Mouse (Mus musculus) forebrain, embryonic 16.5 days (tissue): Measurements from ENCODE around the gene Usp45. TPM values are rescaled to one million over a fixed set of nuclear protein-coding genes. Genes with fewer than 3 reads are reported as not detected.

ENCODE experiments used
- ATAC-seq: fragments of 200-750 bp; cut with Nextera tagmentation; 2 replicates; pipeline ENCODE4 v1.8.0; 2017; ENCODE audit warnings: mild to moderate bottlenecking, moderate library complexity
- H3K27ac ChIP-seq: fragments of 300-500 bp; sonication (generic); 2 replicates; pipeline ENCODE4 v1.5.1; 2014; ENCODE audit warnings: low read length, control low read depth
- H3K27me3 ChIP-seq: fragments of 300-500 bp; sonication (generic); replicated peaks from 2 replicates; pipeline ENCODE4 v1.6.1; 2014; ENCODE audit warnings: low read length; ENCODE audit not compliant: control insufficient read depth, insufficient read depth
- H3K36me3 ChIP-seq: fragments of 300-500 bp; sonication (generic); 2 replicates; pipeline ENCODE4 v1.6.1; 2014; ENCODE audit not compliant: control insufficient read depth, insufficient read depth
- H3K4me1 ChIP-seq: fragments of 300-500 bp; sonication (generic); replicated peaks from 2 replicates; pipeline ENCODE4 v1.6.1; 2014; ENCODE audit warnings: low read length; ENCODE audit not compliant: control insufficient read depth, insufficient read depth
- H3K4me2 ChIP-seq: fragments of 300-500 bp; sonication (generic); 2 replicates; pipeline ENCODE4 v1.6.1; 2014; ENCODE audit warnings: mild to moderate bottlenecking, low read length, control low read depth
- H3K4me3 ChIP-seq: fragments of 300-500 bp; sonication (generic); replicated peaks from 2 replicates; pipeline ENCODE4 v1.5.1; 2014; ENCODE audit warnings: mild to moderate bottlenecking, low read length, control low read depth
- H3K9ac ChIP-seq: fragments of 300-500 bp; sonication (generic); replicated peaks from 2 replicates; pipeline ENCODE4 v1.6.1; 2014; ENCODE audit warnings: low read depth, low read length, control low read depth
- H3K9me3 ChIP-seq: fragments of 300-500 bp; sonication (generic); 2 replicates; pipeline ENCODE4 v1.6.1; 2016; ENCODE audit warnings: low read length; ENCODE audit not compliant: control insufficient read depth
- WGBS: fragments of 180-500 bp; shearing (Covaris S2); extraction: QIAGEN DNeasy Blood & Tissue Kit; methylation state at CpG from one replicate; pipeline ENCODE4 v1.1.7; 2014; 5-methylcytosine and 5-hydroxymethylcytosine counted together
- polyA plus RNA-seq: library from polyadenylated mRNA; unstranded; fragments of >200 nt; fragmentation: Nextera tagmentation; extraction: Ambion mirVana; gene quantifications from 2 replicates; pipeline ENCODE4 v1.2.1, GENCODE M21; 2015

Gene Usp45
- polyA plus RNA-seq, 1 experiment from 2014 or later, result 10.1 TPM

DNA sequence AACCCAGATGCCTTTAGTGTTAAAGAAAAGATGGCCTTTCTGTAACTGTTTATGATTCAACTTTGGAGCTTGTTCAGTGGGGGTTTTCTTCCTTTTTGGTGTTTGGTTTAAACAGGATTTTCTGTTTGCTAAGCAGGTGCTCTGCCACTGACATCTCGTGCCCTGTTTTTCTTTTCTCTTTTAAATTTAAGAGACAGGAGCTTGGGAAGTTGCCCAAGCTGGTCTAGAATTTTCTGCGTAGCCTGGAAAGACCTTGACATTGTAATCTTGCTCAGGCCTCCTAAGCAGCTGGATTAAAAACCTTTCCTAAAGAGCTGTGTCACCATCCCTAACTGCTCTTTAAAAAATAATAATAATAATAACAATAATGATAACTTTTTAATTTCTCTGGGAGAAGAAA lies 59.7 kb downstream of the Usp45 start:
- Histone ChIP-seq H3K9ac (no peak overlapping the region), H3K4me1 (no peaks in the 10 kb centered on the region), H3K36me3 (peaks cover 13% of the 10 kb centered on the region), H3K4me3 (no peak overlapping the region), H3K27me3 (no peaks in the 10 kb centered on the region), H3K27ac (no peak overlapping the region), H3K9me3 (no peaks in the 10 kb centered on the region), H3K4me2 (no peak overlapping the region)
- 72% methylated on average over 2 of the region's 2 CpGs for WGBS
- no peak for ATAC-seq

DNA sequence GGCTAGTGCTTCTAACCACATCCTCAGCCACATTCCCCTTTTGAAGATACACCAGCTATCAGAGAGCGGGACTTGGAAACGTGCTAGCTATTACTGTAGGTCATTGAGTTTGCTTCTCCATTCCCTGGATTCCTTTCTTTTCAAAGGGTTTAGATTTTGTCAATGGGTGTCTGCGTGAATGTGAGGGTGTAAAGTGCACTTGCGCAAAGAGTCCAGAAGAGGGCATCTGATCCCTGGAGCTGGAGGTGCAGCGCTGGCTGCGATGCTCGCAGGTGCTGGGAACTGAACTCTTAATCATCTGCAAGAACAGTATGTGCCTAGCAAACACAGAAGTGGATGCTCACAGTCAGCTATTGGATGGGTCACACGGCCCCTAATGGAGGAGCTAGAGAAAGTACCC lies 65.9 kb downstream of the Usp45 start:
- H3K9me3 ChIP-seq, result no peaks in the 10 kb centered on the region
- no peak overlapping the region for H3K4me3 ChIP-seq
- H3K4me1 ChIP-seq, result no peaks in the 10 kb centered on the region
- H3K27ac ChIP-seq, result no peak overlapping the region
- no peak for ATAC-seq
- WGBS, result 92% methylated on average over 8 of the region's 8 CpGs
- peaks cover 5% of the 10 kb centered on the region for H3K36me3 ChIP-seq
- no peak overlapping the region for H3K9ac ChIP-seq
- H3K4me2 ChIP-seq, result no peak overlapping the region
- no peaks in the 10 kb centered on the region for H3K27me3 ChIP-seq

DNA sequence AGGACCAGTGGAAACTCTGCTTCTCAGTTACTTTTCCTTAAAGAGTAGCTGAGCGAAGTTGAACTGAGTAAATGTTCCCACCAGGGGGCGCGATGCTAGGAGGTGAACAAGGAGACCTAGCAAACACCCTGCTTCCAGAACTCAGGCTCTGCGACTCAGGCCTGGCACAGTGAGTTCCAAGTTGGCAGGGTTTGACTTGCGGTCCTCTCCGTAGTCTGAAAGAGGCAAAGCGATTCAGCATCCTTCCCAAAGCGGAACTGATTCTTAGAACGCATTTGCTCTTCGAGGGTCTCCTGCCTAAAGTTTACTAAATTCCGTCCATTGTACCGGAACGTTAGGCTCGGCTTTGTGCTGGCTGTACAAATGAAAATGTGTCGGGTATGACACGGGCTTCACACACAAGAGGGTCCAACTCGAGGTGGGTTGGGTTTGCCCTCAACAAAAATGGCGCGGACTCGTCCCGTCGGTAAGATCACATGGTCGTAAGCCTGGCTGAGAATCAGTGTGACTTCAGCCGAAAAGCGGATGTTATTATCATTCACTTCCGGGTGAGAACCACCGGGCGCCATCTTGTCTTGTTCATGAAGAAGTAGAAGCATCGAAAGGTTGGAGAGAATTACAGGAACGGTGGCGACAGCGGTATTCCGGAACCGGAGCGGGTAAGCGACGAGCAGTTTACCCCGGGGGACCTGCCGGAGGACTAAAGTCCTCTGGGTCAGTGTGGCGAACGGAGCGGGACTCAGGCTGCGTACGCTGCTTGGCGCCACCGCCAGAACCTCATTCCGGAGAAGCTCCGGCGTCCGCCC lies 80.7 kb downstream of the Usp45 start, which contains the start of gene Pnisr:
TSS of gene Pnisr (plus strand) at position 103 of the 806 bp plus-strand sequence.
- peaks cover 21% of the 10 kb centered on the region for H3K4me1 ChIP-seq
- under 1% methylated on average over 50 of the region's 50 CpGs for WGBS
- no peaks in the 10 kb centered on the region for H3K36me3 ChIP-seq
- H3K27me3 ChIP-seq, result no peaks in the 10 kb centered on the region
- peak within 1 kb of the TSS; percentile 59 for H3K4me2 ChIP-seq
- no peaks in the 10 kb centered on the region for H3K9me3 ChIP-seq
- peak within 1 kb of the TSS; percentile 99 for H3K27ac ChIP-seq
- ATAC-seq, result peak; percentile 98
- H3K4me3 ChIP-seq, result peak within 1 kb of the TSS; percentile 99
- H3K9ac ChIP-seq, result peak within 1 kb of the TSS; percentile 98

DNA sequence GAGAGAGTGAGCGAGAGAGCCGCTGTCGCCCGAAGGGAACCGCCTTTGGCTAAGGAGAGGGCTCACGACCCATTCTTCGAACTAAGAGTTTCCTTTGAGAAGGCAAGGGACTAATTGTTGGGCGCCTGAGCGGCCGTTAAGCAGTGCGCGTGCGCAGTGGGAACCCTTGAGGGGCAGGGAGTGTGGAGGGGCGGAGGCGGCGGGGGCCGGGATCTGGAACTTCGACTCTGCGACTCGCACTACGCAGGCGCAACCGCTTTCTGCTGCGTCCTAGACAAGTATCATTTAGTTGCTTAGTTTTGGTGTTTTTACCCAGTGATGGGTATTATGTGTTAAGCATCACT lies 81.3 kb downstream of the Usp45 start:
- H3K36me3 ChIP-seq, result no peaks in the 10 kb centered on the region
- peaks cover 21% of the 10 kb centered on the region for H3K4me1 ChIP-seq
- H3K4me2 ChIP-seq, result peak overlapping the region; percentile 59
- H3K27me3 ChIP-seq, result no peaks in the 10 kb centered on the region
- ATAC-seq, result peak; percentile 82
- no peaks in the 10 kb centered on the region for H3K9me3 ChIP-seq
- H3K27ac ChIP-seq, result peak overlapping the region; percentile 99
- under 1% methylated on average over 24 of the region's 24 CpGs for WGBS
- H3K9ac ChIP-seq, result peak overlapping the region; percentile 98
- peak overlapping the region; percentile 99 for H3K4me3 ChIP-seq

DNA sequence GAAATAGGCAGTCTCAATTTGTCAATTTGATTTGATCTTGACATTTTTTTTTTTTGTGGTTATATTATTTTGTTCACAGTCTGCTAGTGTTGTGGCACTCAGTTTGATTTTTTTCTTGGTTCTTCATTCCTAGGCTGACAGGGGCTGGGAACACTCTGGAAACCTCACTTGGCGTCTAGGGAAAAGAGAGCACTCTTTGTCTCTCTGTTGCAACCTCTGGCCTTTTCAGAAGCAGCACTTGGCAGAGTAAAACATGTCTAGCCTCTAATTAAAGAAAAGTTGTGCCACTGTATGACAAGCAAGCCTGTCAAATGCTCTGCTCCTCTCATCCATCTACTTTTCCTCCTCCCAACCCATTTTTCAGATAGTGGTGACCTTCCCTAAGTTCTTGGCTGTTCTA lies 90.5 kb downstream of the Usp45 start:
- Histone ChIP-seq H3K27me3 (no peaks in the 10 kb centered on the region), H3K4me3 (no peak overlapping the region), H3K36me3 (peaks cover 27% of the 10 kb centered on the region), H3K9me3 (no peaks in the 10 kb centered on the region), H3K9ac (no peak overlapping the region), H3K27ac (no peak overlapping the region), H3K4me1 (no peaks in the 10 kb centered on the region), H3K4me2 (no peak overlapping the region)
- ATAC-seq, result no peak
- 23% methylated on average over 1 of the region's 1 CpGs for WGBS

DNA sequence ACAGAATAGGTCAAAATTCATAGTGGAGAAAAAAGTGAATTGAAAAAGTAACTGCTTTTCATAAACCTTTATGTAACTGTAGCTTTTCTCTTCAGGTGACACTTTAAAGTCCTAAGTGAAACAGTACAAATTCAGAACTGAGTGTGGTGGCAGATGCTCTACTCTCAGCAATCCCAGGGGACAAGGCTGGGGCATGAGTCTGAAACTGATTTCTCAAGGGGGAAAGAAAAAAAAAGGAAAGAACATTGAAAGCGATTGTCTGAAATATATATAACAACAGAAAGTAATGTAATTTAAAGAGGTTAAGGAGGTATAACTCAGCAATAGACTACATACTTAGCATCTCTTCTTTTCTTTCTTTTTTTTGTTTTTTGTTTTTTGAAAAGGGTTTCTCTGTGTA lies 98.3 kb downstream of the Usp45 start:
- Histone ChIP-seq H3K27ac (no peak overlapping the region), H3K4me3 (no peak overlapping the region), H3K4me1 (no peaks in the 10 kb centered on the region), H3K27me3 (no peaks in the 10 kb centered on the region), H3K4me2 (no peak overlapping the region), H3K9me3 (no peaks in the 10 kb centered on the region), H3K36me3 (peaks cover 38% of the 10 kb centered on the region), H3K9ac (no peak overlapping the region)
- no peak for ATAC-seq
- 95% methylated on average over 1 of the region's 1 CpGs for WGBS

DNA sequence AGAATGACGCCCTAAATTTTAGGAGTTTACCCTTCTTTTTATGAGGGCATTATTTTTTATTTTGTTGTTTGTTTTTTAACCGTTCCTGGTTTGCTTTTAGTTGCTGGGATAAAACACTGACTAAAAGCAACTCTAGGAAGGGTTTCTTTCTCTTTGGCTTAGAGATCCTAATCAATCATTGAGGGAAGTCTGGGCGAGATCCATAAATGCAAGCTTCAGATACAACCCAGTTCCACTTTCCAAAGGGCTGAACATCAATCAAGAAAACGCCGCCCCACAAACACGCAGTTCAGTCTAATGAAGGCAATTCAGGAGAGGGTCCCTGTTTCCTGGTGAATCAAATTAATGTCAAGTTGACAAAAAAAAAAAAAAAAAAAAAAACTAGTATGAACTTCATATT lies 111.8 kb downstream of the Usp45 start:
- H3K9me3 ChIP-seq, result no peaks in the 10 kb centered on the region
- no peak overlapping the region for H3K27ac ChIP-seq
- H3K27me3 ChIP-seq, result no peaks in the 10 kb centered on the region
- H3K4me3 ChIP-seq, result no peak overlapping the region
- H3K4me2 ChIP-seq, result peak overlapping the region; percentile 82
- H3K36me3 ChIP-seq, result peaks cover 6% of the 10 kb centered on the region; the same call in 1 of the 2 replicates
- 22% methylated on average over 6 of the region's 6 CpGs for WGBS
- no peak overlapping the region for H3K9ac ChIP-seq
- peaks cover 7% of the 10 kb centered on the region for H3K4me1 ChIP-seq
- ATAC-seq, result no peak

DNA sequence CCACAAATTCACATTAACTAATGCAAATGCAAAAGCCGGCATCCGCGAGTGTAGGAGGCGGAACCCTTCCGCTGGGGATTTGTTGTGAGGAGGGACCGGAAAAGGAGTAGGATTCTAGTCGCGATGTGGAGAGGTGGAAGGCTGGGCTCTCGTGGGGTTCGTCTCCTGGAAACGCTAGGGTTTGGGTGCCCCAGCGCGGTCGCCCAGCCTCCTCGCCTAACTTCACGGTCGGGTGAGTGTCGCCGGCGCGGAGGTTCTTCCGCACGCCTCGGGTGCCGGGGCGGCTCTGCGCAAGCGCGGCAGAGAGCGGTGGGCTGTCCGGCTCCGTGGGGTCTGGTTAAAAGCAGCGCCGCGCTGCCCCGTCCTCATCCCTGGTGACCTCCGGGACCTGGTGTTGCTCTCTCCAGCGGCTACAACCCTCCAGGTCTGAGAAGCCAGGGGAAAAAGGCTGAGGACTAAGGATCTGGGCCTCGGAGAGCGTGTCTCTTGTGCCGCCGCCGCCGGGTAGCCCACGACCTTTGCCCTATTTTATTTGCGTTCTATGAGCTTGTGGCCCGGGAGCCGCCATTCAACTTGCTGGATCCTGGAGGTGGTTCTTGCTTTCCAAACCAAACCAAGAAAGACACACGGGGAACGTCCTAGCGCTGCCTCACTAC lies 112.7 kb downstream of the Usp45 start, which contains the start of gene Coq3:
TSS of gene Coq3 (plus strand) at position 109 of the 656 bp plus-strand sequence.
- Histone ChIP-seq H3K4me2 (peak within 1 kb of the TSS; percentile 82), H3K36me3 (0 out of 2 replicates have a peak, but pooled peaks cover 2% of the 10 kb centered on the region), H3K9ac (peak within 1 kb of the TSS; percentile 89), H3K4me3 (peak within 1 kb of the TSS; percentile 87), H3K4me1 (peaks cover 7% of the 10 kb centered on the region), H3K9me3 (no peaks in the 10 kb centered on the region), H3K27ac (peak within 1 kb of the TSS; percentile 93), H3K27me3 (no peaks in the 10 kb centered on the region)
- WGBS, result under 1% methylated on average over 51 of the region's 51 CpGs
- ATAC-seq, result peak; percentile 94

DNA sequence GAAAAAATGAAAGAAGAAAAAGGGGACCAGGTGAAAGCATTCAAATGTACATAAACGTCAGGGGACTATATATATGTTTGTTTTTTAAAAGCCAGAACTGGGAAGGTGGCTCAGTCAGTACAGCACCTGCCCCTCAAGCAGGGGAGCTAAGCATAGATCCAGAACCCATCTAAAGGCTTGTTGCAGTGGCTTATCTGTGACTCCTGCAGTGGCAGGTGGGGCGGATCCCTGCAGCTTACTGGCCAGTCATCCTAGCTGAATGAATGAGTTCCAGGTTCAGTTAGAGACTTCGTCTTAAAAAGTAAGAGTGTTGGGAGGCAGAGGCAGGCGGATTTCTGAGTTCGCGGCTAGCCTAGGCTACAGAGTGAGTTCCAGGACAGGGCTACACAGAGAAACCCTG lies 115.8 kb downstream of the Usp45 start:
- Histone ChIP-seq H3K27ac (no peak overlapping the region), H3K27me3 (no peaks in the 10 kb centered on the region), H3K9ac (no peak overlapping the region), H3K4me1 (peaks cover 7% of the 10 kb centered on the region), H3K9me3 (no peaks in the 10 kb centered on the region), H3K4me3 (no peak overlapping the region), H3K36me3 (no peaks in the 10 kb centered on the region), H3K4me2 (no peak overlapping the region)
- no peak for ATAC-seq
- WGBS, result 95% methylated on average over 6 of the region's 6 CpGs
